In genomic region chr15:98504514-98504913, GRCm38 (mm10) we compare ENCODE assay signal across 8 mouse cellular contexts. TPM values are rescaled to one million over a fixed set of nuclear protein-coding genes. Genes with fewer than 3 reads are reported as not detected.
DNase-seq lines count a peak whose midpoint lies in the region; ATAC-seq and TF ChIP-seq lines count a peak whose summit lies in the region.

No protein-coding gene starts in this region.

- 19% methylated on average over 18 of the region's 18 CpGs for WGBS in lung, adult 2 months

- TF ChIP-seq POLR2A in brain, embryonic 14.5 days (IDR thresholded peaks at IDR 0.05; ENCODE audit: borderline replicate concordance, extremely low read depth, insufficient read depth, insufficient read length, poor library complexity, severe bottlenecking): no peak
- TF ChIP-seq POLR2A in lung, adult 2 months (IDR thresholded peaks at IDR 0.05; ENCODE audit: borderline replicate concordance, extremely low read depth, low read depth, low read length): no peak

- peak; percentile 73 to 77 for DNase-seq in right cerebral cortex, adult 2 months (ENCODE audit: low spot score in 2 of 2)
- no peak for DNase-seq in right cerebral cortex, adult 18-20 months
- DNase-seq in brain, embryonic 14.5 days (ENCODE audit: low read depth): peak; percentile 53
- DNase-seq in forelimb bud, embryonic 11.5 days (ENCODE audit: low read depth, low spot score): peak; percentile 70
- DNase-seq in induced T-regulatory cell, adult 2 months (ENCODE audit: low read depth): peak; percentile 88
- DNase-seq in lung, adult 2 months: peak; percentile 56
- DNase-seq in right cerebral cortex, postnatal 36 days (ENCODE audit: low spot score in 2 of 2): peak; percentile 27 to 42

- ATAC-seq in activated CD4-positive, CD25-positive, alpha-beta regulatory T cell, adult 4 months: no peak

- peak; percentile 73 for TF ChIP-seq CTCF in brain, embryonic 14.5 days (IDR thresholded peaks at IDR 0.05; ENCODE audit: borderline replicate concordance, extremely low read depth, insufficient read depth, insufficient read length)
- peak; percentile 73 for TF ChIP-seq CTCF in lung, adult 2 months (IDR thresholded peaks at IDR 0.05; ENCODE audit: insufficient read depth, low read length)

- H3K4me3 ChIP-seq in lung, adult 2 months (replicated peaks; ENCODE audit: extremely low read depth, low read depth, low read length): no peak overlapping the region

- no peaks in the 10 kb centered on the region for H3K4me1 ChIP-seq in lung, adult 2 months (ENCODE audit: control insufficient read depth, insufficient read depth, low read length)

RNA-seq across cellular contexts. Expression of gene Olfr279, which starts 12.3 kb away (rescaled TPM):
- polyA plus RNA-seq in brain, embryonic 14.5 days (2012; rRNA removed): not detected in 2 replicates
- 0.12 and 0.13 TPM in 2 replicates for polyA plus RNA-seq in lung, adult 2 months (2012; rRNA removed)
- polyA plus RNA-seq in activated CD4-positive, CD25-positive, alpha-beta regulatory T cell, adult 4 months (2017; shearing (Covaris generic)): not detected

RNA-seq across cellular contexts. Expression of gene Lalba, which starts 22.0 kb away (rescaled TPM):
- polyA plus RNA-seq in brain, embryonic 14.5 days (2012; rRNA removed): not detected in 2 replicates
- polyA plus RNA-seq in lung, adult 2 months (2012; rRNA removed): 0.39 TPM in 1 of 2 replicates, not detected in the other
- polyA plus RNA-seq in activated CD4-positive, CD25-positive, alpha-beta regulatory T cell, adult 4 months (2017; shearing (Covaris generic)): not detected

RNA-seq across cellular contexts. Expression of gene Kansl2, which starts 29.6 kb away (rescaled TPM):
- 106 and 115 TPM in 2 replicates for polyA plus RNA-seq in brain, embryonic 14.5 days (2012; rRNA removed)
- 26.7 and 32.1 TPM in 2 replicates for polyA plus RNA-seq in lung, adult 2 months (2012; rRNA removed)
- polyA plus RNA-seq in activated CD4-positive, CD25-positive, alpha-beta regulatory T cell, adult 4 months (2017; shearing (Covaris generic)): 10 to 100 TPM; 29.0 to 35.9 TPM

RNA-seq across cellular contexts. Expression of gene OR5BS1P, which starts 34.8 kb away (rescaled TPM):
- not detected in 2 replicates for polyA plus RNA-seq in brain, embryonic 14.5 days (2012; rRNA removed)
- polyA plus RNA-seq in lung, adult 2 months (2012; rRNA removed): 0.03 and 0.05 TPM in 2 replicates
- polyA plus RNA-seq in activated CD4-positive, CD25-positive, alpha-beta regulatory T cell, adult 4 months (2017; shearing (Covaris generic)): under 1 TPM in 1 of 2 experiments, not detected in 1; 0.07 TPM

RNA-seq across cellular contexts. Expression of gene Olfr281, which starts 52.1 kb away (rescaled TPM):
- not detected in 2 replicates for polyA plus RNA-seq in brain, embryonic 14.5 days (2012; rRNA removed)
- not detected in 2 replicates for polyA plus RNA-seq in lung, adult 2 months (2012; rRNA removed)
- not detected for polyA plus RNA-seq in activated CD4-positive, CD25-positive, alpha-beta regulatory T cell, adult 4 months (2017; shearing (Covaris generic))
